In genomic region chr19:21860894-21861293, GRCm38 (mm10) we compare ENCODE assay signal across 24 mouse cellular contexts.
"Had no signal": no experiment of that assay in that cellular context is flagged by ENCODE, and none has a peak within 500 bp of the region (broad histone marks: within the 10 kb centered on the region; RNA-seq: fewer than 3 reads in every experiment).

No protein-coding gene starts in this region.

- H3K4me2 ChIP-seq: heart, embryonic 12.5 days; hindbrain, embryonic 13.5 days; hindbrain, embryonic 15.5 days; kidney, embryonic 15.5 days; limb, embryonic 13.5 days; limb, embryonic 15.5 days; liver, embryonic 12.5 days had no signal

- H3K27ac ChIP-seq: hindbrain, embryonic 13.5 days; hindbrain, embryonic 15.5 days; hindbrain, postnatal 0 days; kidney, embryonic 15.5 days; kidney, postnatal 0 days; limb, embryonic 13.5 days; limb, embryonic 15.5 days; liver, embryonic 12.5 days had no signal

- DNase-seq: gastrocnemius, postnatal 14 days; gastrocnemius, postnatal 36 days; heart, adult 18-20 months; heart, postnatal 10 days; heart, postnatal 36 days; kidney, adult 11 months; kidney, adult 2 months; kidney, adult 9 months; kidney, postnatal 14 days; kidney, postnatal 36 days; layer of hippocampus, adult 9-11 months; layer of hippocampus, postnatal 36 days; left cerebral cortex, postnatal 4 days had no signal

- H3K9ac ChIP-seq: heart, embryonic 12.5 days; hindbrain, embryonic 13.5 days; hindbrain, embryonic 15.5 days; kidney, embryonic 15.5 days; limb, embryonic 13.5 days; limb, embryonic 15.5 days; liver, embryonic 12.5 days had no signal

- H3K9me3 ChIP-seq: heart, embryonic 10.5 days; heart, embryonic 12.5 days; hindbrain, embryonic 13.5 days; hindbrain, embryonic 15.5 days; kidney, embryonic 15.5 days; limb, embryonic 13.5 days; limb, embryonic 15.5 days; liver, embryonic 12.5 days had no signal

- H3K27me3 ChIP-seq: heart, embryonic 12.5 days; hindbrain, embryonic 13.5 days; hindbrain, embryonic 15.5 days; kidney, embryonic 15.5 days; limb, embryonic 13.5 days; limb, embryonic 15.5 days; liver, embryonic 12.5 days had no signal

- H3K4me3 ChIP-seq: heart, embryonic 10.5 days; heart, embryonic 12.5 days; hindbrain, embryonic 13.5 days; hindbrain, embryonic 15.5 days; kidney, embryonic 15.5 days; limb, embryonic 13.5 days; limb, embryonic 15.5 days; liver, embryonic 12.5 days had no signal

- ATAC-seq: hindbrain, postnatal 0 days; intestine, embryonic 16.5 days; liver, embryonic 12.5 days had no signal

- H3K4me1 ChIP-seq: hindbrain, embryonic 13.5 days; hindbrain, embryonic 15.5 days; kidney, embryonic 15.5 days; limb, embryonic 13.5 days had no signal
